Mouse (Mus musculus) MEL-GATA-1-ER (cell line): Measurements from ENCODE around the gene Hnrnpf.

Source experiments
- DNase-seq: peaks from one replicate; pipeline ENCODE4 v3.0.0-alpha.2; 2012; ENCODE audit warnings: low read depth; ENCODE audit errors: extremely low read depth

The Hnrnpf gene

GRCm38 (mm10) chr6:117891369-117892160, 8.6 kb upstream of the Hnrnpf start:
- DNase-seq = peak; percentile 73

- no peak for DNase-seq
These were observed 7.7 kb upstream of the Hnrnpf start for GRCm38 (mm10) chr6:117892386-117892785.

GRCm38 (mm10) chr6:117893435-117893834, 6.7 kb upstream of the Hnrnpf start:
- DNase-seq = no peak

- no peak for DNase-seq
These were observed 2.3 kb upstream of the Hnrnpf start for GRCm38 (mm10) chr6:117897800-117898199.

- peak; percentile 78 for DNase-seq
These were observed 1.6 kb downstream of the Hnrnpf start for GRCm38 (mm10) chr6:117901510-117902402.

- DNase-seq = no peak
These were observed 2.4 kb downstream of the Hnrnpf start for GRCm38 (mm10) chr6:117902556-117902955.

GRCm38 (mm10) chr6:117903836-117904235, 3.7 kb downstream of the Hnrnpf start:
- DNase-seq = no peak

GRCm38 (mm10) chr6:117905260-117905930, 5.3 kb downstream of the Hnrnpf start:
- DNase-seq = no peak

GRCm38 (mm10) chr6:117906015-117906531, 5.9 kb downstream of the Hnrnpf start:
- DNase-seq = no peak

- DNase-seq = peak; percentile 83
These were observed 6.6 kb downstream of the Hnrnpf start for GRCm38 (mm10) chr6:117906590-117907271.

GRCm38 (mm10) chr6:117907301-117907978, 7.3 kb downstream of the Hnrnpf start:
- DNase-seq = peak; percentile 65

- DNase-seq = no peak
These were observed 7.8 kb downstream of the Hnrnpf start for GRCm38 (mm10) chr6:117907979-117908355.

GRCm38 (mm10) chr6:117908424-117908900, 8.3 kb downstream of the Hnrnpf start:
- no peak for DNase-seq

GRCm38 (mm10) chr6:117910120-117910661, 10.1 kb downstream of the Hnrnpf start:
- DNase-seq = no peak

- no peak for DNase-seq
These were observed 14.4 kb downstream of the Hnrnpf start for GRCm38 (mm10) chr6:117914541-117914940.

GRCm38 (mm10) chr6:117916205-117916736, 16.1 kb downstream of the Hnrnpf start:
- DNase-seq = no peak

- peak; percentile 71 for DNase-seq
These were observed 16.8 kb downstream of the Hnrnpf start for GRCm38 (mm10) chr6:117916737-117917426.

- DNase-seq = no peak
These were observed 17.5 kb downstream of the Hnrnpf start for GRCm38 (mm10) chr6:117917576-117917975.

GRCm38 (mm10) chr6:117918043-117918442, 17.9 kb downstream of the Hnrnpf start:
- DNase-seq = no peak
